Mouse (Mus musculus): ENCODE measurements around the gene Nrip3. TPM values are rescaled to one million over a fixed set of nuclear protein-coding genes. Genes with fewer than 3 reads are reported as not detected.

Nrip3 gene
- total and polyA plus RNA-seq, 2 experiments from 2014 or later: 0.33 to 0.53 TPM

GRCm38 (mm10) chr7:109803516-109803915, 21.7 kb upstream of the Nrip3 start:
- H3K9me3 ChIP-seq (replicated peaks; ENCODE audit: control insufficient read depth, low read length): no peaks in the 10 kb centered on the region
- no peaks in the 10 kb centered on the region for H3K27me3 ChIP-seq (ENCODE audit: control insufficient read depth, insufficient read depth, low read length)
- no peak for TF ChIP-seq EP300 (IDR thresholded peaks at IDR 0.05; ENCODE audit: low read depth)
- TF ChIP-seq CTCF (IDR thresholded peaks at IDR 0.05; ENCODE audit: low read depth): no peak
- H3K27ac ChIP-seq (ENCODE audit: low read depth): peak overlapping the region; percentile 72
- no peak overlapping the region for H3K4me3 ChIP-seq (ENCODE audit: low read depth, low read length)
- H3K4me2 ChIP-seq (ENCODE audit: low read depth, low read length): no peak overlapping the region
- 6% methylated on average over 1 of the region's 1 CpGs for WGBS
- DNase-seq (ENCODE audit: low spot score): peak; percentile 47
- peak; percentile 42; the same call in 1 of the 2 replicates for ATAC-seq (ENCODE audit: insufficient read depth, low read depth)
- no peak overlapping the region for H3K9ac ChIP-seq (replicated peaks; ENCODE audit: low read depth, low read length)
- H3K4me1 ChIP-seq (ENCODE audit: control insufficient read depth, insufficient read depth): peaks cover 39% of the 10 kb centered on the region
- no peaks in the 10 kb centered on the region for H3K36me3 ChIP-seq (replicated peaks; ENCODE audit: control insufficient read depth, insufficient read depth, low read length)

GRCm38 (mm10) chr7:109800626-109801025, 18.8 kb upstream of the Nrip3 start:
- H3K9me3 ChIP-seq (replicated peaks; ENCODE audit: control insufficient read depth, low read length): no peaks in the 10 kb centered on the region
- peaks cover 30% of the 10 kb centered on the region for H3K4me1 ChIP-seq (ENCODE audit: control insufficient read depth, insufficient read depth)
- DNase-seq (ENCODE audit: low spot score): no peak
- 80% methylated on average over 4 of the region's 4 CpGs for WGBS
- no peak overlapping the region for H3K4me2 ChIP-seq (ENCODE audit: low read depth, low read length)
- TF ChIP-seq EP300 (IDR thresholded peaks at IDR 0.05; ENCODE audit: low read depth): no peak
- no peak for TF ChIP-seq CTCF (IDR thresholded peaks at IDR 0.05; ENCODE audit: low read depth)
- ATAC-seq (ENCODE audit: insufficient read depth, low read depth): no peak
- no peaks in the 10 kb centered on the region for H3K27me3 ChIP-seq (ENCODE audit: control insufficient read depth, insufficient read depth, low read length)
- no peak overlapping the region for H3K27ac ChIP-seq (ENCODE audit: low read depth)
- no peak overlapping the region for H3K4me3 ChIP-seq (ENCODE audit: low read depth, low read length)
- H3K9ac ChIP-seq (replicated peaks; ENCODE audit: low read depth, low read length): no peak overlapping the region
- H3K36me3 ChIP-seq (replicated peaks; ENCODE audit: control insufficient read depth, insufficient read depth, low read length): no peaks in the 10 kb centered on the region

- WGBS: 35% methylated on average over 11 of the region's 11 CpGs
- Histone ChIP-seq H3K4me1 (ENCODE audit: control insufficient read depth, insufficient read depth) (peaks cover 36% of the 10 kb centered on the region), H3K36me3 (replicated peaks; ENCODE audit: control insufficient read depth, insufficient read depth, low read length) (no peaks in the 10 kb centered on the region), H3K27ac (ENCODE audit: low read depth) (no peak overlapping the region), H3K9me3 (replicated peaks; ENCODE audit: control insufficient read depth, low read length) (no peaks in the 10 kb centered on the region), H3K27me3 (ENCODE audit: control insufficient read depth, insufficient read depth, low read length) (no peaks in the 10 kb centered on the region), H3K4me3 (ENCODE audit: low read depth, low read length) (no peak overlapping the region), H3K4me2 (ENCODE audit: low read depth, low read length) (no peak overlapping the region), H3K9ac (replicated peaks; ENCODE audit: low read depth, low read length) (no peak overlapping the region)
- TF ChIP-seq CTCF (IDR thresholded peaks at IDR 0.05; ENCODE audit: low read depth) (no peak), EP300 (IDR thresholded peaks at IDR 0.05; ENCODE audit: low read depth) (no peak)
- no peak for DNase-seq (ENCODE audit: low spot score)
- no peak for ATAC-seq (ENCODE audit: insufficient read depth, low read depth)
Measured at GRCm38 (mm10) chr7:109799168-109799567, 17.3 kb upstream of the Nrip3 start.

- Histone ChIP-seq H3K27me3 (ENCODE audit: control insufficient read depth, insufficient read depth, low read length) (no peaks in the 10 kb centered on the region), H3K4me1 (ENCODE audit: control insufficient read depth, insufficient read depth) (peaks cover 23% of the 10 kb centered on the region), H3K9me3 (replicated peaks; ENCODE audit: control insufficient read depth, low read length) (no peaks in the 10 kb centered on the region), H3K4me3 (ENCODE audit: low read depth, low read length) (no peak overlapping the region), H3K9ac (replicated peaks; ENCODE audit: low read depth, low read length) (no peak overlapping the region), H3K27ac (ENCODE audit: low read depth) (peak overlapping the region; percentile 35), H3K4me2 (ENCODE audit: low read depth, low read length) (no peak overlapping the region), H3K36me3 (replicated peaks; ENCODE audit: control insufficient read depth, insufficient read depth, low read length) (no peaks in the 10 kb centered on the region)
- peak; percentile 88 for ATAC-seq (ENCODE audit: insufficient read depth, low read depth)
- TF ChIP-seq EP300 (IDR thresholded peaks at IDR 0.05; ENCODE audit: low read depth) (peak; percentile 42; the same call in 1 of the 2 replicates), CTCF (IDR thresholded peaks at IDR 0.05; ENCODE audit: low read depth) (no peak)
- peak; percentile 39 for DNase-seq (ENCODE audit: low spot score)
- WGBS: 21% methylated on average over 5 of the region's 5 CpGs
Measured at GRCm38 (mm10) chr7:109795564-109795963, 13.7 kb upstream of the Nrip3 start.

- Histone ChIP-seq H3K9ac (replicated peaks; ENCODE audit: low read depth, low read length) (no peak overlapping the region), H3K27me3 (ENCODE audit: control insufficient read depth, insufficient read depth, low read length) (peaks cover 3% of the 10 kb centered on the region; the same call in 1 of the 2 replicates), H3K36me3 (replicated peaks; ENCODE audit: control insufficient read depth, insufficient read depth, low read length) (no peaks in the 10 kb centered on the region), H3K9me3 (replicated peaks; ENCODE audit: control insufficient read depth, low read length) (no peaks in the 10 kb centered on the region), H3K4me3 (ENCODE audit: low read depth, low read length) (no peak overlapping the region), H3K27ac (ENCODE audit: low read depth) (0 out of 2 replicates have a peak overlapping the region, but pooled peaks have one; percentile 35), H3K4me2 (ENCODE audit: low read depth, low read length) (no peak overlapping the region), H3K4me1 (ENCODE audit: control insufficient read depth, insufficient read depth) (peaks cover 23% of the 10 kb centered on the region)
- ATAC-seq (ENCODE audit: insufficient read depth, low read depth) (no peak), DNase-seq (ENCODE audit: low spot score) (no peak)
- 80% methylated on average over 2 of the region's 2 CpGs for WGBS
- no peak for TF ChIP-seq EP300 (IDR thresholded peaks at IDR 0.05; ENCODE audit: low read depth)
- TF ChIP-seq CTCF (IDR thresholded peaks at IDR 0.05; ENCODE audit: low read depth): no peak
Measured at GRCm38 (mm10) chr7:109794556-109794955, 12.7 kb upstream of the Nrip3 start.

- no peak overlapping the region for H3K4me2 ChIP-seq (ENCODE audit: low read depth, low read length)
- peaks cover 15% of the 10 kb centered on the region for H3K4me1 ChIP-seq (ENCODE audit: control insufficient read depth, insufficient read depth)
- H3K9ac ChIP-seq (replicated peaks; ENCODE audit: low read depth, low read length): no peak overlapping the region
- H3K36me3 ChIP-seq (replicated peaks; ENCODE audit: control insufficient read depth, insufficient read depth, low read length): no peaks in the 10 kb centered on the region
- H3K4me3 ChIP-seq (ENCODE audit: low read depth, low read length): no peak overlapping the region
- WGBS: 73% methylated on average over 2 of the region's 2 CpGs
- peak; percentile 45 for DNase-seq (ENCODE audit: low spot score)
- TF ChIP-seq EP300 (IDR thresholded peaks at IDR 0.05; ENCODE audit: low read depth) (no peak), CTCF (IDR thresholded peaks at IDR 0.05; ENCODE audit: low read depth) (peak; percentile 84)
- ATAC-seq (ENCODE audit: insufficient read depth, low read depth): peak; percentile 43; the same call in 1 of the 2 replicates
- H3K27me3 ChIP-seq (ENCODE audit: control insufficient read depth, insufficient read depth, low read length): peaks cover 3% of the 10 kb centered on the region; the same call in 1 of the 2 replicates
- no peak overlapping the region for H3K27ac ChIP-seq (ENCODE audit: low read depth)
- H3K9me3 ChIP-seq (replicated peaks; ENCODE audit: control insufficient read depth, low read length): no peaks in the 10 kb centered on the region
Measured at GRCm38 (mm10) chr7:109792759-109793158, 10.9 kb upstream of the Nrip3 start.

All from heart, postnatal 0 days (tissue).